Mouse (Mus musculus): ENCODE measurements at regions not wholly inside any gene's neighbourhood (a gene's known extent, or its start where the extent isn't known, plus 50 kb on each side); places are given as distances from the start of the nearest gene placed in this dataset.

GRCm38 (mm10) chr13:52255697-52256096, 275.4 kb downstream of the Diras2 start:
- Histone ChIP-seq H3K4me1 (ENCODE audit: control insufficient read depth, insufficient read depth, low read length) (no peaks in the 10 kb centered on the region), H3K4me3 (ENCODE audit: insufficient read depth, low read depth, low read length) (no peak overlapping the region), H3K27ac (ENCODE audit: insufficient read depth, low read depth, low read length) (no peak overlapping the region)
- WGBS = 70% methylated on average over 5 of the region's 5 CpGs
- TF ChIP-seq POLR2A (IDR thresholded peaks at IDR 0.05; ENCODE audit: insufficient read depth, low read depth, low read length) (no peak), CTCF (IDR thresholded peaks at IDR 0.05; ENCODE audit: insufficient read depth, low read depth, low read length) (no peak)

- WGBS = 90% methylated on average over 8 of the region's 8 CpGs
- no peak overlapping the region for H3K4me3 ChIP-seq (ENCODE audit: insufficient read depth, low read depth, low read length)
- no peak overlapping the region for H3K27ac ChIP-seq (ENCODE audit: insufficient read depth, low read depth, low read length)
- no peak for TF ChIP-seq CTCF (IDR thresholded peaks at IDR 0.05; ENCODE audit: insufficient read depth, low read depth, low read length)
- no peak for TF ChIP-seq POLR2A (IDR thresholded peaks at IDR 0.05; ENCODE audit: insufficient read depth, low read depth, low read length)
- H3K4me1 ChIP-seq (ENCODE audit: control insufficient read depth, insufficient read depth, low read length) = no peaks in the 10 kb centered on the region
Observed at GRCm38 (mm10) chr13:52258373-52258772, 272.7 kb downstream of the Diras2 start.

- H3K4me1 ChIP-seq (ENCODE audit: control insufficient read depth, insufficient read depth, low read length) = no peaks in the 10 kb centered on the region
Observed at GRCm38 (mm10) chr13:52262949-52263550, 268.0 kb downstream of the Diras2 start.

GRCm38 (mm10) chr13:52268279-52268678, 262.8 kb downstream of the Diras2 start:
- Histone ChIP-seq H3K4me3 (ENCODE audit: insufficient read depth, low read depth, low read length) (no peak overlapping the region), H3K4me1 (ENCODE audit: control insufficient read depth, insufficient read depth, low read length) (no peaks in the 10 kb centered on the region), H3K27ac (ENCODE audit: insufficient read depth, low read depth, low read length) (no peak overlapping the region)
- WGBS = 55% methylated on average over 6 of the region's 6 CpGs
- TF ChIP-seq POLR2A (IDR thresholded peaks at IDR 0.05; ENCODE audit: insufficient read depth, low read depth, low read length) = no peak
- no peak for TF ChIP-seq CTCF (IDR thresholded peaks at IDR 0.05; ENCODE audit: insufficient read depth, low read depth, low read length)

More at GRCm38 (mm10) chr13:52262949-52263550, 268.0 kb downstream of the Diras2 start:
- Histone ChIP-seq H3K27ac (ENCODE audit: insufficient read depth, low read depth, low read length) (no peak overlapping the region), H3K4me3 (ENCODE audit: insufficient read depth, low read depth, low read length) (no peak overlapping the region)
- WGBS = 71% methylated on average over 14 of the region's 14 CpGs
- no peak for TF ChIP-seq POLR2A (IDR thresholded peaks at IDR 0.05; ENCODE audit: insufficient read depth, low read depth, low read length)

GRCm38 (mm10) chr13:52273502-52274246, 257.4 kb downstream of the Diras2 start:
- Histone ChIP-seq H3K27ac (ENCODE audit: insufficient read depth, low read depth, low read length) (no peak overlapping the region), H3K4me3 (ENCODE audit: insufficient read depth, low read depth, low read length) (no peak overlapping the region), H3K4me1 (ENCODE audit: control insufficient read depth, insufficient read depth, low read length) (peaks cover 8% of the 10 kb centered on the region)
- no peak for TF ChIP-seq CTCF (IDR thresholded peaks at IDR 0.05; ENCODE audit: insufficient read depth, low read depth, low read length)
- TF ChIP-seq POLR2A (IDR thresholded peaks at IDR 0.05; ENCODE audit: insufficient read depth, low read depth, low read length) = no peak
- 57% methylated on average over 19 of the region's 19 CpGs for WGBS

- no peak for TF ChIP-seq POLR2A (IDR thresholded peaks at IDR 0.05; ENCODE audit: insufficient read depth, low read depth, low read length)
- TF ChIP-seq CTCF (IDR thresholded peaks at IDR 0.05; ENCODE audit: insufficient read depth, low read depth, low read length) = no peak
- no peak overlapping the region for H3K27ac ChIP-seq (ENCODE audit: insufficient read depth, low read depth, low read length)
- 77% methylated on average over 5 of the region's 5 CpGs for WGBS
- H3K4me1 ChIP-seq (ENCODE audit: control insufficient read depth, insufficient read depth, low read length) = peaks cover 8% of the 10 kb centered on the region
- H3K4me3 ChIP-seq (ENCODE audit: insufficient read depth, low read depth, low read length) = no peak overlapping the region
Observed at GRCm38 (mm10) chr13:52275196-52275595, 255.9 kb downstream of the Diras2 start.

GRCm38 (mm10) chr13:52275675-52276074, 255.4 kb downstream of the Diras2 start:
- H3K4me3 ChIP-seq (ENCODE audit: insufficient read depth, low read depth, low read length) = no peak overlapping the region
- WGBS = 11% methylated on average over 8 of the region's 8 CpGs
- TF ChIP-seq POLR2A (IDR thresholded peaks at IDR 0.05; ENCODE audit: insufficient read depth, low read depth, low read length) (no peak), CTCF (IDR thresholded peaks at IDR 0.05; ENCODE audit: insufficient read depth, low read depth, low read length) (no peak)
- H3K4me1 ChIP-seq (ENCODE audit: control insufficient read depth, insufficient read depth, low read length) = peaks cover 8% of the 10 kb centered on the region
- no peak overlapping the region for H3K27ac ChIP-seq (ENCODE audit: insufficient read depth, low read depth, low read length)

GRCm38 (mm10) chr13:52277195-52277594, 253.9 kb downstream of the Diras2 start:
- TF ChIP-seq CTCF (IDR thresholded peaks at IDR 0.05; ENCODE audit: insufficient read depth, low read depth, low read length) = no peak
- TF ChIP-seq POLR2A (IDR thresholded peaks at IDR 0.05; ENCODE audit: insufficient read depth, low read depth, low read length) = no peak
- WGBS = 93% methylated on average over 3 of the region's 3 CpGs
- H3K4me3 ChIP-seq (ENCODE audit: insufficient read depth, low read depth, low read length) = no peak overlapping the region
- peaks cover 8% of the 10 kb centered on the region for H3K4me1 ChIP-seq (ENCODE audit: control insufficient read depth, insufficient read depth, low read length)
- no peak overlapping the region for H3K27ac ChIP-seq (ENCODE audit: insufficient read depth, low read depth, low read length)

- peaks cover 13% of the 10 kb centered on the region for H3K4me1 ChIP-seq (ENCODE audit: control insufficient read depth, insufficient read depth, low read length)
- no peak overlapping the region for H3K4me3 ChIP-seq (ENCODE audit: insufficient read depth, low read depth, low read length)
- 46% methylated on average over 1 of the region's 1 CpGs for WGBS
- TF ChIP-seq CTCF (IDR thresholded peaks at IDR 0.05; ENCODE audit: insufficient read depth, low read depth, low read length) = no peak
- TF ChIP-seq POLR2A (IDR thresholded peaks at IDR 0.05; ENCODE audit: insufficient read depth, low read depth, low read length) = no peak
- H3K27ac ChIP-seq (ENCODE audit: insufficient read depth, low read depth, low read length) = no peak overlapping the region
Observed at GRCm38 (mm10) chr13:52278831-52279230, 252.2 kb downstream of the Diras2 start.

All from olfactory bulb, adult 2 months (tissue).